Mouse (Mus musculus): ENCODE measurements around the gene Ttll4.

DNA sequence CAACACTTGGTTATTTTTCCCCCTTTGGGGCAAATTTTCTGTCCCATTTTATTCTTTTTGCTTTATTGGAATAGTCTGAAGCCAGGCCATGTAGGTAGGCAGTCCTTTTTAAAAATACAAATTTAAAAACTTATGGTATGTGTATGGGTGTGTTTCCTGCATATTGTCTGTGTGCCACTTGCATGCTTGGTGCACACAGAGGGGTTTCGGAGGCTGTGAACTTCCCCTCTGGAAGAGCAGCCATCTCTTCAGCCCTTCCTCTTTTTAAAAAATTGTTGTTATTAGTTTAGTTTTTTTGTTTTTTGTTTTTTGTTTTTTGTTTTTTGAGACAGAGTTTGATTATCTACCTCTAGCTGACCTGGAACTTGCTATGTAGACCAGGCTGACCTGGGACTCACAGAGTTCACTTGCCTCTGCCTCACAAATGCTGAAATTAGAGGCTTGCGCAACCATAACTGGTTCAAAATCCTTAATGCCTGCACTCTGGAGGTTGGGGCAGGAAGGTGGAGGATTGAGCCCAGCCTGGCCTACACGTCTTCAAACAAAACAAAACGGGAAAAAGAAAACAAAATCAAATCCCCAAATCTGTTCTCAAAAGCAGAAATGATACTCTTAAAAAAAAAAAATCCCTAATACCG is 51.0 kb downstream of the Ttll4 start:
- TF ChIP-seq MAFK (IDR thresholded peaks at IDR 0.05; ENCODE audit: insufficient read depth, low read depth, low read length) (no peak), ZNF384 (IDR thresholded peaks at IDR 0.05; ENCODE audit: low read depth, low read length) (no peak)

Measured in ES-E14 (cell line).